Mouse (Mus musculus): Measurements from ENCODE around the gene Gnb3.

DNA sequence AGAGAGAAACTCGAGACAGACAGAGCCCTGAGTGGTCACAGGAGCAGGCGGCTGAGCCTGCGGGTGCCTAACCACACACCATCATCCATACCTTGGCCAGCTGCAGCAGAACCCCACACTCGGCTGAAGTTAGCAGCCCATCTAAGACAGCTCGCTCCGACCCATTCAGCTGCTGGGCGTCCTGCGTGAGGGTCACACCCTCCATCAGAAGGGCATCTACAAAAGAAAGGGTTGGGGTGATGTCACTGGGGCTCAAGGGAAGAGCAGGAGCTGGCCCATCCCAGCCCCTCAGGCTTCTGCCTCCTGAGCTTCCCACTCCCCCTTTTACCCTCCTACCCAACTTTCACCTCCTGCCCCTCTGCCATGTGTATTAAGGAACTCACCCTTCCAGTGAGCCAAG is 10.5 kb upstream of the Gnb3 start:
- no peak for TF ChIP-seq CTCF (IDR thresholded peaks at IDR 0.05; ENCODE audit: control insufficient read depth, insufficient read depth, insufficient replicate concordance, low read depth, low read length)
- TF ChIP-seq POLR2A (IDR thresholded peaks at IDR 0.05; ENCODE audit: control insufficient read depth, low read depth, low read length): no peak

Measured in testis, adult 2 months (tissue).